Mouse (Mus musculus): ENCODE measurements around the gene Atg2b. TPM values are rescaled to one million over a fixed set of nuclear protein-coding genes. Genes with fewer than 3 reads are reported as not detected.

The Atg2b gene
- total RNA-seq, 1 experiment from 2014 or later, result 36.0 TPM

- ATAC-seq (ENCODE audit: extremely low read depth, insufficient number of reproducible peaks, low FRiP score, poor library complexity, severe bottlenecking), result no peak
Measured at GRCm38 (mm10) chr12:105687416-105687815, 2.4 kb upstream of the Atg2b start.

GRCm38 (mm10) chr12:105686791-105687190 is 1.8 kb upstream of the Atg2b start:
- ATAC-seq (ENCODE audit: extremely low read depth, insufficient number of reproducible peaks, low FRiP score, poor library complexity, severe bottlenecking), result no peak

DNA sequence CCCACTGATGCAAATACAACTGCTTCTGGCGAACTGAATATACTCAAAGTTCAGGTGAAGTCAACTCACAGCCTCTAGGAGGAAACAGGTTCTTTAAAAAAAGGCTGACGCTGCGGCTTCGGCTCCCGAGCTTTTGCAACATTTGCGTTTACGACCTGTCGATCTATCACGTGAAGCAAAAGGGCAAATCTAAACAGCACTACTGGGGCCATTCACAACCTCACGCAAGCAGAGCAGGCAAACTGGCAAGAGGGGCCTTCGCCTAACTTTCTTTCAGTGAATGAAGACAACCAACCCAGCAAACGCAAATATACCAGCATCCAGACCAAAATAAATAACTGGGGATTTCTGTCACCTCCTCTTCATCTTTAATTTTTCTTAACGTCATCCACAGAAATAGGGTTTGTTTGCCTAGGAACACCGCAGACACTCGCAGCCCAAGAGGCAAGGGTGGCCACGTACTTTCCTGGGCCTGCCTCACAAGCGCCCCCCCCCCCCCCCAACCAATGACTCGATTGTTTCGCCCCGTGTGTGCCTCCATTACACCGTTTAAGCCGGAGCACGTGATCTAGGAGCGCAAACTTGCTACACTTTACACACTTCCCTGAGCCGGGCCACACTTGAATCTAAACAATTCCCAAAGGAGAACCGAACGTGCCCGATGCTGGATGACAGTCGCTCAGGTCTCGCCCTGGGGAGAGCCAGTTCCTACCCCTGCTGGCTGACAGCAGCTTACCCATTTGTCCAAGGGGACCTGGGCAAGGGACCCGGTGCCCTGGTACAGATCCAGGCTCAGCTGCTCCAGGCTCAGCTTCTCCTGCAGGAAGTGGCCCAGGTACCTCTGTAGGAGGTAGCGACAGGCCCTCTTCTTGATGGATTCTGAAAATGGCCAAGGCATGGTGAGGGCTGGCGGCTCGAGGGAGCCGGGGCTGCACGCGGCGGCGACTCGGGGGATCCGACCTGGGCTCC is 794 bp downstream of the Atg2b start, which contains the start of gene Gskip:
Gskip (plus strand) TSS at position 897 of the 969 bp plus-strand sequence.
- peak; percentile 30; the same call in 1 of the 2 replicates for ATAC-seq (ENCODE audit: extremely low read depth, insufficient number of reproducible peaks, low FRiP score, poor library complexity, severe bottlenecking)

GRCm38 (mm10) chr12:105678762-105679161 is 6.2 kb downstream of the Atg2b start:
- no peak for ATAC-seq (ENCODE audit: extremely low read depth, insufficient number of reproducible peaks, low FRiP score, poor library complexity, severe bottlenecking)

DNA sequence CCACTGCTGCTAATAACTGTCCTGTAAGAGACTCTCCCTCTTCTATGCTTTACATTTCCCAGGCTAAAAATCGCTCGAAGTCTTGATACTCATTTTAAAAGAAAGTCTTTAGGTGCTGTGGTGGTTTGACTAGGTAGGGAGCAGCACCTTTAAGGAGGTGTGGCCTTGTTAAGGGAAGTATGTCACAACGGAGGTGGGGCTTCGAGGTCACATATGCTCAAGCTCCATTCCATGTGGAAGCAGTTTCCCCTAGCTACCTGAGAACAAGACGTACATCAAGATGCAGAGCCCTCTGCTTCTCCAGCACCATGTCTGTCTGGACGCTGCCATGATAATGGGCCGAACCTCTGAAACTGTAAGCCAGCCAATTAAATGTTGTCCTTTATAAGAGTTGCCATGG is 6.8 kb downstream of the Atg2b start:
- no peak for ATAC-seq (ENCODE audit: extremely low read depth, insufficient number of reproducible peaks, low FRiP score, poor library complexity, severe bottlenecking)

GRCm38 (mm10) chr12:105676274-105676673 is 8.7 kb downstream of the Atg2b start:
- no peak for ATAC-seq (ENCODE audit: extremely low read depth, insufficient number of reproducible peaks, low FRiP score, poor library complexity, severe bottlenecking)

DNA sequence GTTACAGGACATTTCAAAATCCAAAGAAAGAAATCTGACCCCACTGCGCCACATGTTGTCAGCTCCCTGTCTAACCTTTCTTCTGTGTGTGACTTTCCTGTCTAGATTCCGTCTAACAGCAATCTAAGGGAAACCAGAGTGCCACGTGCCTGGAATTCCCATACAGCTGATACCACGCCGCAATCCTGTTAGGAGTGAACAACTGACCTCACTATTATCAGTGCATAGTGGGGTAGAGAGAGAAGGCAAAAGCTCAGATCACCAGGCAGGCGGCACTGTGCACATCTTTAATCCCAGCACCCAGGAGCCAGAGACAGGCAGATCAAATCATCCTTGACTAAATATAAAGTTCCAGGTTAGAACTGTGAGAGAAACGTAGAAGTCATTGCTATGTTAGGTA is 29.2 kb downstream of the Atg2b start:
- ATAC-seq (ENCODE audit: extremely low read depth, insufficient number of reproducible peaks, low FRiP score, poor library complexity, severe bottlenecking), result no peak

- no peak for ATAC-seq (ENCODE audit: extremely low read depth, insufficient number of reproducible peaks, low FRiP score, poor library complexity, severe bottlenecking)
Measured at GRCm38 (mm10) chr12:105642770-105643321, 42.2 kb downstream of the Atg2b start.

GRCm38 (mm10) chr12:105637554-105637953 is 47.5 kb downstream of the Atg2b start:
- ATAC-seq (ENCODE audit: extremely low read depth, insufficient number of reproducible peaks, low FRiP score, poor library complexity, severe bottlenecking), result no peak

DNA sequence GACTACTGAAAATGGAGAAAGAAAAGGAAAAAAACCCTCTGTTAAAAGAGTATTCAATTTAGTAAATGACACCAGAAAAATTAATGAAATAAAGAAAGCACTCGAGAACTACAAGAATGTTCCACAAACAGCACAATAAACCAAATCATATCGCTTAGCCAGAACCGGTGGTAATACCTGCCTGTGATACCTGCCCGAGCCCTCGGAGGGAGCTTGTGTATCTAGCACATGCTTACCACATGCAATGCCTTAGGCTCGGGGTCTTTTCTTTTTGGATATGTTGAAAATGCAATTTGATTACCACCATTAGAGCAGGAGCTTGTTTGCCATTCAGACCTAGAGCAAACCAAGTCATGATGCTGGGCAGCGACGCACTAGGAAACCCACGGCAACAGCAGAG is 48.5 kb downstream of the Atg2b start:
- no peak for ATAC-seq (ENCODE audit: extremely low read depth, insufficient number of reproducible peaks, low FRiP score, poor library complexity, severe bottlenecking)

DNA sequence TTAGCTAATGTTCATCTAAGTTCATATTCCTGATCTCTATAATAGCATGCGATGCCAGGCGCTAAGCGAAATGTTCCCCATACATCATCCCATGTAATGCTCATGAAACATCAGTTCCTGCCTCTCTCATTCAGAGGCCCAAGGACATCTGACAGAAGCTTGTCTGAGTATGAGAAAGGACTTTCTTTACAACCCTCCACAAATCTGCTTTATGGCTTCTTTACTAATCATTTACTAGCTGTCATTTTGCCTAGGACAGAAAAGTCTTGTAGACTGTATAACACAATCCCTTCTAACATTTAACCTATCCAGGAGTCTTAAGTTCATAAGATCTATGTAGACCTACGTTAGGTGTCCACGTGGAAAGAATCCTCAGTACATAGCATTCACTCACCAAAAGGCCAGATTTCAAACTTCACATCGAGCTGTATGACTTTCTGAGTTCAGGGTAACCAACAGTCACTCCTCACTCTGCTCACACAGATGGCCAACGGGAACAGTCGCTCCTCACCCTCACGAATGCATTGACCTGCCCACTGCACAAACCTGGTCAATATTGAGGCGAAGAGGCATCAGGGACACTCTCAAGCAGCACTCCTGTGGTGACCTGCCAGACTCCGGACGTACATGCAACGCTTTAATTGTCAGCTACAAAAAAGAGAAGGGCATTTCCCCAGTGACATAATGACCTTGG is 50.5 kb downstream of the Atg2b start:
- ATAC-seq (ENCODE audit: extremely low read depth, insufficient number of reproducible peaks, low FRiP score, poor library complexity, severe bottlenecking), result no peak

GRCm38 (mm10) chr12:105625798-105626197 is 59.2 kb downstream of the Atg2b start:
- ATAC-seq (ENCODE audit: extremely low read depth, insufficient number of reproducible peaks, low FRiP score, poor library complexity, severe bottlenecking), result no peak

DNA sequence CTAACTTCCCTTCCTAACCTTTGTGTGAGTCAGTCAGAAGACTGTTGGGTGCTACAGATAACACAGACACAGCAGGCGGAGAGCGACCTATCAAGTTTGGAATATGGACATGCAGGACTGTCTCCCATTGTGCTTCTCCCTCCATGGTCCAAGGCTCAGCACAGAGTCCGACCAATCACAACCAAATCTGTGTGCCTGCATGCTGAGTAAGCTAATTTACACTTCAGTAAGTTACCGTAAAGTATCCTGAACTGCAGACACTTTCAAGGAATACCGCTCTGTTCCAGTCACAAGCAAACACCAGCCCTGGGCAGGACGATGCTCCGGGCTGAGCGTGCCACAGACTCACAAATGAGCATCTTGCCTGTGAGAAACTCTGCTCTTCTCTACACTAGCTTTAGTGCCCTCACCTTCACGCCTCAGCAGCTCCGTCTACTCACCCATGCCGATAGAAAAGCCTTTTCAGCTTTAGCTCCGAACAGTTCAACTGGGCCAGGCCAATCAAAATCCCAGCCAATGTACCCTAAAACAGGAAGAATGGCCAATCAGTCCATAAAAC is 62.0 kb downstream of the Atg2b start:
- ATAC-seq (ENCODE audit: extremely low read depth, insufficient number of reproducible peaks, low FRiP score, poor library complexity, severe bottlenecking), result no peak

DNA sequence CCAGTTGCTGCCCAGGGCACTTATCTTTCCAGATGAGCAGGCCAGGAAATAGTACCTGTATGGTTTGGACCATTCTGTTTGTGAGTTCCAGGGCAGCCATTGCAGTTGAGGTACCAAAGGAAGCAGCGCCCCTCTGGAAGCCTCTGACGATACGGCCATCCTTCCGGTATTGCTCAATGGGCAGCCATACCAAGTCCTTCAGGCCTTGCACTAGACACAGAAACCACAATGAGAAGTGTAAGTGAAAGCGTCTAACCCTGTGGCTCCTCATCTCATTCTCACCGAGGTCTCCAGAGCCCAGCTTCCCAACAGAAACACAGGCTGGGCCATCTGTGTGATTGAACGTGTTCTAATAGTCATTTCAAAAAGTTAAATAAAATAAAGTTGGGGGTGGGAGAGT is 63.0 kb downstream of the Atg2b start:
- no peak for ATAC-seq (ENCODE audit: extremely low read depth, insufficient number of reproducible peaks, low FRiP score, poor library complexity, severe bottlenecking)

DNA sequence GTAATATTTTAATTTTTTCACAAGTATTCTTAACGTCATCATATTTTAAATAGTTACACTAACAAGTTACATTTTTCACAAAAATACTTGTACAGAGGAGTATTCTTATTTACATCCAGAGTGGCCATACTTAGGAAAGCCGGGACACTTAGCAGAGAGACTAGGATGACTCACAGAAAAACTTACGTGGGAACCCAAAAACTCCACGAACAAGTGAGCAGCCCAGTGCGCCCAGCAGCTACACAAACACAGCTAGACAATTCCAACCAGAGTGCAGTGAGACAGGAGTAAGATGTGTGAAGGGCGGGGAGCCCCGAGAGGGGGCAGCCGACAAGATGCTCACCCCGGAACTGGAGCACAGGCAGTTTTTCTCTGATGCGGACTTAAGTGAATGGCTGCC is 71.5 kb downstream of the Atg2b start:
- ATAC-seq (ENCODE audit: extremely low read depth, insufficient number of reproducible peaks, low FRiP score, poor library complexity, severe bottlenecking), result no peak

DNA sequence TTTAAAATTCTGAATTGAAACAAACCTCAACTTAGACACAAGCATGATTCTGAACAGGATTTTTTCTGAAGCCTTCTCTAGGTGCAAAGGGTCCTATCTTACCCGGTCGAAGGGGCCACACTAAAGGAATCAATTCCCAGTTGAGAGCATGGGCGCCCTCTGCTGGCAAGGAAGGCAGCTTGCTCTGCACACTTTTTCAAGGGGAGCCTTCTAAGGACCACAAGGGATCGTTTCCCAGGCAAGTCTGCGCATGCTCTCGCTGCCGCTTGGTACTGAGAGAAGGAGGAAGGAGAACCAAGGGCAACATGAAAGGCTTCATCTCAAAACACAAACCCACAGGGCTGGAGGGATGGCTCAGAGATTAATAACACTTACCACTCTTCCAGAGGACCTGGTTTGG is 73.3 kb downstream of the Atg2b start:
- ATAC-seq (ENCODE audit: extremely low read depth, insufficient number of reproducible peaks, low FRiP score, poor library complexity, severe bottlenecking), result no peak

DNA sequence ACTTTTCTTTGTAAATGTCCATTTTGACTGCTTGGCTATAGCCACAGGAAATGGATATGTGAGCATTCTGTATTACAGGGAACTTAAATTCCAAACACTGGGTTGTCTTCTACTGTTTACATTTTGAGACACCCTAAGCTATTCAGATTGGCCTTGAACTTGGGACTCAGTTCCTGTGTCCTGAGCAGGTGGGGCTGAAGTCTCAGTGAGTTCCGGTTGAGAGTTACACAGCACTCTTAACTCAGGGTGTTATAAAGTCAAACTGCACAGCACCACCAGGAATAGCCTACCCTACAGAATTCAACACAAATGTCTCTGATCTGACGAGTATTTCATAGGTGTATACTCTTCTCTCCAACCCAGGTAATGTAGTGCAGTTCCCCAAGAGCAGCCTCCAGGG is 74.0 kb downstream of the Atg2b start:
- ATAC-seq (ENCODE audit: extremely low read depth, insufficient number of reproducible peaks, low FRiP score, poor library complexity, severe bottlenecking), result no peak

DNA sequence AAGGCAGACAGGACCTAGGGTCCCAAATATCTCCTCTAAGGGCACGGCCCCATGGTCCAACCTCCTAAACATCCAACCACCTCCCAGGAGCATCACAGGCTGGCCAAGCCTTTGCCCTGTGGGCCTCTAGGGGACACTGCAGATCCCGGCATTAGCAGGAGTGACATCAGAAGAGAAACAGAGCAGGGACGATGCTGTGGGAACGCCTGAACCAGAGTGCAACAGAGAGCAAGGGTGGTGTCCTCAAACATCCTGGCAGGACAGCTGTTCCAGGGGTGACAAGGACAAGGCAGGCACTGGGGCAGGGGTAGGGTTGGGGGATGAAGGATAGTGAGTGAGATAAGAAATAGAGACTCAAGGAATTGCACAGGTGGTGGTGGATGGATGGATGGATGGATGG is 78.1 kb downstream of the Atg2b start:
- ATAC-seq (ENCODE audit: extremely low read depth, insufficient number of reproducible peaks, low FRiP score, poor library complexity, severe bottlenecking), result no peak

DNA sequence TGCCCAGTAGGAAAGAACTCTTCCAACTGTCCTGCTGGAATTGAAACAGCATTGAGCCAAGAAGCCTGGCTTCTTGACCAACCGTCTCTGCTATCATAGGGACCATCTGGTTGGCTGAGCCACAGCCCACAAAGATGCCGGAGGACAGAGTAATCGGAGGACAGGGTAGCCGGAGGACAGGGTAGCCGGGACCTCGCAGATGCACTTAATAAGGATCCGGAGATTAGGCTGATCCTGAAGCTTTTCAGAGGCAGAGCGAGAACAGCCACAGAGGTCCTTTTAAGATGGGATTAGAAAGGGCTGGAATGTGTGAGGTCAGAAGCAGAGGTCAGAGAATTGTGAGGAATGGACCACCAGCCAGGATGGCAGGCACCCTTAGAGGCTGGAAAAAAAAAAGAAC is 79.8 kb downstream of the Atg2b start:
- no peak for ATAC-seq (ENCODE audit: extremely low read depth, insufficient number of reproducible peaks, low FRiP score, poor library complexity, severe bottlenecking)
